Mouse (Mus musculus): Measurements from ENCODE around the gene Trpc7. TPM values are rescaled to one million over a fixed set of nuclear protein-coding genes. Genes with fewer than 3 reads are reported as not detected.
A peak's percentile ranks its signal among the peaks of the same experiment; 100 is the strongest.

Gene Trpc7
- total and polyA plus RNA-seq, 2 experiments = not detected

DNA sequence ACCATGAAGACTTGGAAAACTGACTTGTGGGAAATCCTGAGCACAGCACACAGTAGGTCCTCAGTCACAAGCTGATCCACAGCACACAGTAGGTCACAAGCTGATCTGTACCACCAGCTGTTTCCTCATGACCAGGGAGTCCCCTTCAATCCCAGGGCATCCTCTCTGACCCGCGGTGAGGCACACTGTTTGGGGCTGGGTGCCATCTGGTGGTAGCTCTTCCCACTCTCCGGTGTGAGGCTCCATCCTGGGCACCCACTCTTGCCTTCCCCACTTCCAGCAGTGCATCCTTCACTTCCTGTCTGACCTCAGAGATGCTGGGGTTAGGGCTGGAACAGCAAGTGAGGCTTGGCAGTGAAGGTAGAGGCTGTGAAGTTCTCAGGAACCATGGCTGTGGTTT is 123.2 kb downstream of the Trpc7 start:
- DNase-seq (ENCODE audit: extremely low read depth, low read depth, low spot score) = no peak
- WGBS = 43% methylated on average over 3 of the region's 3 CpGs
- H3K4me3 ChIP-seq (ENCODE audit: insufficient read depth, low read depth, low read length) = no peak overlapping the region
- no peak overlapping the region for H3K9ac ChIP-seq (ENCODE audit: low read depth, low read length)
- TF ChIP-seq CTCF (IDR thresholded peaks at IDR 0.05; ENCODE audit: low read depth, low read length) = peak; percentile 47
- no peak for TF ChIP-seq POLR2A (IDR thresholded peaks at IDR 0.05; ENCODE audit: extremely low read depth, insufficient read depth, low read length)
- H3K27me3 ChIP-seq (ENCODE audit: control insufficient read depth, insufficient read depth, low read length) = no peaks in the 10 kb centered on the region
- no peak overlapping the region for H3K27ac ChIP-seq (replicated peaks; ENCODE audit: insufficient read depth, low read depth, low read length)
- H3K36me3 ChIP-seq (ENCODE audit: control insufficient read depth, insufficient read depth, low read length) = no peaks in the 10 kb centered on the region
- no peaks in the 10 kb centered on the region for H3K4me1 ChIP-seq (ENCODE audit: control insufficient read depth, insufficient read depth, low read length)
- no peaks in the 10 kb centered on the region for H3K79me2 ChIP-seq (ENCODE audit: control insufficient read depth, insufficient read depth, low read length)

DNA sequence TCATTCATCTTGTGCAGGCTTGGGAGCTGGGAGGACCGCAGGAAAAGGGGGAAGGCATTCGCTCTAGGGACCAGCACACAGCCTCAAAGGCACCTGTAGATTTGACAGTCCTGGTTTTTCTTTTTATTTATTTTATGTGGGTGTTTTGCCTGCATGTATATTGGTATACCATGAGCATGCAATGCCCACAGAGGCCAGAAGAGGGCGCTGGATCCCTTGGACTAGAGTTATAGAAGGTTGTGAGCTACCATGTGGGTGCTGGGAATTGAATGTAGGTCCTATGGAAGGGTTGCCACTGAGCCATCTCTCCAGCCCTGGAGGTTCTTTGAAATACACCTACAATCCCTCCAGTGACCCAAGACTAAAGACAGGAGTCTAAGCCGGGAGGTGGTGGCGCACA is 125.0 kb downstream of the Trpc7 start:
- Histone ChIP-seq H3K9ac (ENCODE audit: low read depth, low read length) (no peak overlapping the region), H3K79me2 (ENCODE audit: control insufficient read depth, insufficient read depth, low read length) (no peaks in the 10 kb centered on the region), H3K27me3 (ENCODE audit: control insufficient read depth, insufficient read depth, low read length) (no peaks in the 10 kb centered on the region), H3K27ac (replicated peaks; ENCODE audit: insufficient read depth, low read depth, low read length) (no peak overlapping the region), H3K4me3 (ENCODE audit: insufficient read depth, low read depth, low read length) (no peak overlapping the region), H3K4me1 (ENCODE audit: control insufficient read depth, insufficient read depth, low read length) (no peaks in the 10 kb centered on the region), H3K36me3 (ENCODE audit: control insufficient read depth, insufficient read depth, low read length) (no peaks in the 10 kb centered on the region)
- no peak for DNase-seq (ENCODE audit: extremely low read depth, low read depth, low spot score)
- 68% methylated on average over 5 of the region's 5 CpGs for WGBS
- TF ChIP-seq POLR2A (IDR thresholded peaks at IDR 0.05; ENCODE audit: extremely low read depth, insufficient read depth, low read length) = no peak
- peak; percentile 19; the same call in 1 of the 2 replicates for TF ChIP-seq CTCF (IDR thresholded peaks at IDR 0.05; ENCODE audit: low read depth, low read length)

DNA sequence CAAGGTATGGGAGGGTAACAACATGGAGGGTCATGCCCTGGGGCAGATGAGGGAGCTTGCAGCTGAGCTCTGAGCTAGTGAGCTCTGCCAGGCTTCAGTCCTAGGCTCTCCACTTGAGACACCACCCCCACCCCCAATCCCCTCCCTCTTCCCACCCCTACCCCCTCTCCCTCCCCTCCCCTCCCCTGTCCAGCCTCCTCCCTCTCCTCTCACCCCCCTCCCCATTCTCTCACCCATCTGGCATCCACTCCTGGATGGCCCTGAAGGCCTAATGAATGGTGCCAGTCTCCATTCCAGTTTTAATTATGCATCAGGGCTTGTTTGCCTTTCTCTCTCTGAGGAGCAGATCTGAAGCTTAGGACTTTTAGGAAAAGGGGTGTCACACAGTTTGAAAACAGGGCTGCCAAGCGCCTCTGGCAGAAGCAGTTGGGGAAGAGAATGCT is 125.6 kb downstream of the Trpc7 start:
- Histone ChIP-seq H3K4me1 (ENCODE audit: control insufficient read depth, insufficient read depth, low read length) (no peaks in the 10 kb centered on the region), H3K36me3 (ENCODE audit: control insufficient read depth, insufficient read depth, low read length) (no peaks in the 10 kb centered on the region), H3K79me2 (ENCODE audit: control insufficient read depth, insufficient read depth, low read length) (no peaks in the 10 kb centered on the region), H3K27ac (replicated peaks; ENCODE audit: insufficient read depth, low read depth, low read length) (no peak overlapping the region), H3K9ac (ENCODE audit: low read depth, low read length) (no peak overlapping the region), H3K27me3 (ENCODE audit: control insufficient read depth, insufficient read depth, low read length) (no peaks in the 10 kb centered on the region), H3K4me3 (ENCODE audit: insufficient read depth, low read depth, low read length) (no peak overlapping the region)
- no peak for TF ChIP-seq POLR2A (IDR thresholded peaks at IDR 0.05; ENCODE audit: extremely low read depth, insufficient read depth, low read length)
- no peak for TF ChIP-seq CTCF (IDR thresholded peaks at IDR 0.05; ENCODE audit: low read depth, low read length)
- DNase-seq (ENCODE audit: extremely low read depth, low read depth, low spot score) = no peak
- WGBS = 74% methylated on average over 1 of the region's 1 CpGs

DNA sequence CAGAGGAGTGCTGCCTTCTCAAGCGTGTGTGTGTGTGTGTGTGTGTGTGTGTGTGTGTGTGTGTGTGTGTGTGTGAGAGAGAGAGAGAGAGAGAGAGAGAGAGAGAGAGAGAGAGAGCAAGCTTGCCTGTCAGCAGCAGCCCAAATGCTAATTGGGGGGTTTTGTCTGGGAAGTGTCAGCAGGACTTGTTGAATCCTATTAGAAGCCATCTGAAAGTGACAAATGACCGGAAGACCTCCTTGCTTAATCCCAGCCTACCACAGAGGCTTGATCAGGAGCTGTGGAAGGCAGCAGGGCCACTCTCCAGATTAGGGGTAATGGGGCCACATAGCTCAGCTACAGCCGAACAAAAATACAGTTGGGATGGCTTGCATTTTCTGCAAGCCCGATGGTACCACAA is 126.4 kb downstream of the Trpc7 start:
- Histone ChIP-seq H3K4me3 (ENCODE audit: insufficient read depth, low read depth, low read length) (no peak overlapping the region), H3K9ac (ENCODE audit: low read depth, low read length) (no peak overlapping the region), H3K4me1 (ENCODE audit: control insufficient read depth, insufficient read depth, low read length) (no peaks in the 10 kb centered on the region), H3K36me3 (ENCODE audit: control insufficient read depth, insufficient read depth, low read length) (no peaks in the 10 kb centered on the region), H3K27me3 (ENCODE audit: control insufficient read depth, insufficient read depth, low read length) (no peaks in the 10 kb centered on the region), H3K79me2 (ENCODE audit: control insufficient read depth, insufficient read depth, low read length) (no peaks in the 10 kb centered on the region), H3K27ac (replicated peaks; ENCODE audit: insufficient read depth, low read depth, low read length) (no peak overlapping the region)
- TF ChIP-seq POLR2A (IDR thresholded peaks at IDR 0.05; ENCODE audit: extremely low read depth, insufficient read depth, low read length) (no peak), CTCF (IDR thresholded peaks at IDR 0.05; ENCODE audit: low read depth, low read length) (no peak)
- WGBS = 67% methylated on average over 4 of the region's 4 CpGs
- no peak for DNase-seq (ENCODE audit: extremely low read depth, low read depth, low spot score)

- TF ChIP-seq CTCF (IDR thresholded peaks at IDR 0.05; ENCODE audit: low read depth, low read length) (no peak), POLR2A (IDR thresholded peaks at IDR 0.05; ENCODE audit: extremely low read depth, insufficient read depth, low read length) (no peak)
- WGBS = 50% methylated on average over 5 of the region's 5 CpGs
- no peak overlapping the region for H3K9ac ChIP-seq (ENCODE audit: low read depth, low read length)
- H3K79me2 ChIP-seq (ENCODE audit: control insufficient read depth, insufficient read depth, low read length) = no peaks in the 10 kb centered on the region
- H3K27me3 ChIP-seq (ENCODE audit: control insufficient read depth, insufficient read depth, low read length) = no peaks in the 10 kb centered on the region
- no peak overlapping the region for H3K4me3 ChIP-seq (ENCODE audit: insufficient read depth, low read depth, low read length)
- H3K36me3 ChIP-seq (ENCODE audit: control insufficient read depth, insufficient read depth, low read length) = no peaks in the 10 kb centered on the region
- no peaks in the 10 kb centered on the region for H3K4me1 ChIP-seq (ENCODE audit: control insufficient read depth, insufficient read depth, low read length)
- DNase-seq (ENCODE audit: extremely low read depth, low read depth, low spot score) = no peak
- H3K27ac ChIP-seq (replicated peaks; ENCODE audit: insufficient read depth, low read depth, low read length) = no peak overlapping the region
Measured at GRCm38 (mm10) chr13:56766211-56766610, 129.6 kb downstream of the Trpc7 start.

DNA sequence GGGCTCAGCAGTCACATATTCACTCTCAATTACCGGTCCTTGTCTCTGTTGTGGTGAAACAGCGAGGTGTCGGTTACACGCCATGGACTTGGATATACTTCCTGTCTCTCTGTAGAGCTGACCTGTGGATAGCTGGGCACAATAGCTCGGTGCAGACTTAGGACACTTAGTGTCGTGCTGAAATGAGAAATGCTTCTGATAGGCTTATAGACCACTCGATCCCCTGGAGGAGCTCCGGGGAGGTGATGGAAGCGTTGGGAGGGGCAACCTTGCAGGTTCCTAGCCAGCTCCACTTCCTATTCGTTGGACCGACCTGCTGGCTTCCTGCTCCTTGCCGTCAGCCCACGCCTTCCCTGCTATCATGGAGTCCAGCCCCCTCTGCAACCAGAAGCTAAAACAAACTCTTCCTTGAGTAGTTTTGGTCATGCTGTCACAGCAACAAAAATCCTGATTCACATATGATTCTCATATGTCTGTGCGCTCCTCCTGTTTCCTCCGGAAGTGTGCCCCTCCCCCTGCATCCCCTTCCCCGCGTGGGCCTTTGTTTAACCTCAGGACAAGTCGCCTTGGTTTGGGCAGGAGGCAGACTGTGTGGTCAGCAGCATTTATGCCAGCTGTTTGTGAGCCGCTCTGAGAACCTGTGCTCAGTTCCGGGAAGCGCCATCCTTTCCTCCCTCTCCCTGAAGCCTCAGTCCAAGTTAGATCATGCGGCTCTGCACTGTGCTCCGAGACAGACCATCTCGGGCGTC is 130.3 kb downstream of the Trpc7 start:
- Histone ChIP-seq H3K4me1 (ENCODE audit: control insufficient read depth, insufficient read depth, low read length) (no peaks in the 10 kb centered on the region), H3K27ac (replicated peaks; ENCODE audit: insufficient read depth, low read depth, low read length) (no peak overlapping the region), H3K79me2 (ENCODE audit: control insufficient read depth, insufficient read depth, low read length) (no peaks in the 10 kb centered on the region), H3K27me3 (ENCODE audit: control insufficient read depth, insufficient read depth, low read length) (no peaks in the 10 kb centered on the region), H3K36me3 (ENCODE audit: control insufficient read depth, insufficient read depth, low read length) (no peaks in the 10 kb centered on the region), H3K9ac (ENCODE audit: low read depth, low read length) (no peak overlapping the region), H3K4me3 (ENCODE audit: insufficient read depth, low read depth, low read length) (no peak overlapping the region; the same call in 1 of the 2 replicates)
- DNase-seq (ENCODE audit: extremely low read depth, low read depth, low spot score) = no peak
- TF ChIP-seq CTCF (IDR thresholded peaks at IDR 0.05; ENCODE audit: low read depth, low read length) (no peak), POLR2A (IDR thresholded peaks at IDR 0.05; ENCODE audit: extremely low read depth, insufficient read depth, low read length) (no peak)
- WGBS = 39% methylated on average over 25 of the region's 25 CpGs

All from liver, adult 2 months (tissue).